Mouse (Mus musculus): ENCODE results near the gene Tom1l2. TPM values are rescaled to one million over a fixed set of nuclear protein-coding genes. Genes with fewer than 3 reads are reported as not detected.

Gene Tom1l2
- polyA plus RNA-seq, 1 experiment from 2014 or later = 10.6 TPM

DNA sequence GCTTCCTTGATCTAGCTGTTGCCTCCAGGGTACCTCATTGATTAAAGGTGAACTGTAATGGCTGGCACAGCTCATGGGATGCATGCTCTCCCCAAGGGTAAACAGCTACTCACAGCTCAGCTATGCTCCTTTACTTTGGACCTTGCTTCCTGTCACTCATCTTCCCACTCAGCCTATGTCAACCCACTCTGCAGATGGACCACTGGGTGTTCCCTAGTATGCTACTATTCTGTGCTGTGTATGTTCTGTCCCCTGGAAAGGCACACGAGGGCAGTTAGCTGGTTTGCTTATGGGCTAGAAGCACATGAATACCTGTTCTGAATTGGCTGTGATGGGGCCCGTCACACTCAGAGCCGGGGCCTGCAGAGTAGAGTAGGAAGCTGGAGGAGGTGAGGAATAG is 92.0 kb downstream of the Tom1l2 start:
- H3K36me3 ChIP-seq (ENCODE audit: control insufficient read depth, insufficient read depth, low read length) = no peaks in the 10 kb centered on the region
- no peak overlapping the region for H3K27ac ChIP-seq (replicated peaks; ENCODE audit: low read depth, low read length)
- WGBS = 89% methylated on average over 3 of the region's 3 CpGs
- no peak overlapping the region for H3K9ac ChIP-seq (ENCODE audit: low read length)
- ATAC-seq (ENCODE audit: insufficient number of reproducible peaks, low FRiP score, low TSS enrichment, low read depth) (no peak), DNase-seq (ENCODE audit: low spot score) (no peak)
- no peaks in the 10 kb centered on the region for H3K9me3 ChIP-seq (ENCODE audit: control insufficient read depth, low read length)
- no peak overlapping the region for H3K4me2 ChIP-seq (ENCODE audit: low read depth, severe bottlenecking)
- H3K27me3 ChIP-seq (ENCODE audit: control insufficient read depth, insufficient read depth, low read length) = no peaks in the 10 kb centered on the region
- H3K4me1 ChIP-seq (ENCODE audit: control insufficient read depth, insufficient read depth, low read length) = peaks cover 4% of the 10 kb centered on the region; the same call in 1 of the 2 replicates
- H3K4me3 ChIP-seq (ENCODE audit: low read depth, low read length) = no peak overlapping the region

DNA sequence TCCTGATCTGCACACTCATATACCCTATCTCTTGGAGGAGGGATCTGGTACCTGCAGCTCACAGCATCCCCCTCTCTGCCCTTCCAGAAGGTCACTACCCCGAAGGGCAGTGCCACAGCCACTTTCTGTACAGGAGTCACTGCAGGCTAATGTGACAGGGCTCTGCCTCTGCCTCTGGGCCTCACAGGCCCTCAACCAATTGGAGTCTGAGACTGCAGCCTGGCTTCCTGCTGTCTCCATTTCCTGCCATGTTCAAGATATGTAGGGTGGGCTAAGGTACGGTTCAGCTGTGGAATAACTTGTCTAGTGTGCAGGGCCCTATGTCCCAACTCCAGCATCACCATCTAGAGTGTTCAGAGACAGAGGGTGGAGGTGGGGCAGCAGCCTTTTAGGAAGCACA is 95.0 kb downstream of the Tom1l2 start:
- WGBS = 63% methylated on average over 2 of the region's 2 CpGs
- H3K36me3 ChIP-seq (ENCODE audit: control insufficient read depth, insufficient read depth, low read length) = no peaks in the 10 kb centered on the region; the same call in 1 of the 2 replicates
- H3K9me3 ChIP-seq (ENCODE audit: control insufficient read depth, low read length) = no peaks in the 10 kb centered on the region

DNA sequence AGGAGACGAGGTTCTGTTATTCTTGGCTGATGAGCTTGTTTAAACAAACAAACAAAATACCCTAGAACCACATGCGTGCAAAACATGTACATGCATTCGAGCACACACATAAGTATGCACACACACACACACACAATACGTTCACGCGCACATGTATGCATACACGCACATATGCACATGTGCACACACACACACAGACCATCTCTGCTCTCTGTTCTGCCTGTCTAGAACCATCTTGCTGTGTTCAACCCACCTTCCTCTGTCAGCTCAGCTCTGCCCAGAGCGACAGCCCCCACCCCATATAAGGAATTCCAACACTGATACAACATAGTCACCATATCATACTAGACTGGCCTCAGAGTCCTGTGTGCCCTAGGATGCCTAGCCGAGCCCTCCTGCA is 96.0 kb downstream of the Tom1l2 start:
- 90% methylated on average over 9 of the region's 9 CpGs for WGBS
- Histone ChIP-seq H3K9me3 (ENCODE audit: control insufficient read depth, low read length) (no peaks in the 10 kb centered on the region), H3K27me3 (ENCODE audit: control insufficient read depth, insufficient read depth, low read length) (no peaks in the 10 kb centered on the region), H3K27ac (replicated peaks; ENCODE audit: low read depth, low read length) (no peak overlapping the region), H3K36me3 (ENCODE audit: control insufficient read depth, insufficient read depth, low read length) (no peaks in the 10 kb centered on the region; the same call in 1 of the 2 replicates), H3K4me1 (ENCODE audit: control insufficient read depth, insufficient read depth, low read length) (peaks cover 7% of the 10 kb centered on the region), H3K4me2 (ENCODE audit: low read depth, severe bottlenecking) (no peak overlapping the region), H3K9ac (ENCODE audit: low read length) (no peak overlapping the region), H3K4me3 (ENCODE audit: low read depth, low read length) (no peak overlapping the region)
- no peak for DNase-seq (ENCODE audit: low spot score)
- no peak for ATAC-seq (ENCODE audit: insufficient number of reproducible peaks, low FRiP score, low TSS enrichment, low read depth)

More for the DNA sequence above, 95.0 kb downstream of the Tom1l2 start:
- no peak for DNase-seq (ENCODE audit: low spot score)
- H3K9ac ChIP-seq (ENCODE audit: low read length) = no peak overlapping the region
- peaks cover 7% of the 10 kb centered on the region for H3K4me1 ChIP-seq (ENCODE audit: control insufficient read depth, insufficient read depth, low read length)
- no peak for ATAC-seq (ENCODE audit: insufficient number of reproducible peaks, low FRiP score, low TSS enrichment, low read depth)
- H3K27ac ChIP-seq (replicated peaks; ENCODE audit: low read depth, low read length) = no peak overlapping the region
- no peaks in the 10 kb centered on the region for H3K27me3 ChIP-seq (ENCODE audit: control insufficient read depth, insufficient read depth, low read length)
- no peak overlapping the region for H3K4me2 ChIP-seq (ENCODE audit: low read depth, severe bottlenecking)
- H3K4me3 ChIP-seq (ENCODE audit: low read depth, low read length) = no peak overlapping the region

DNA sequence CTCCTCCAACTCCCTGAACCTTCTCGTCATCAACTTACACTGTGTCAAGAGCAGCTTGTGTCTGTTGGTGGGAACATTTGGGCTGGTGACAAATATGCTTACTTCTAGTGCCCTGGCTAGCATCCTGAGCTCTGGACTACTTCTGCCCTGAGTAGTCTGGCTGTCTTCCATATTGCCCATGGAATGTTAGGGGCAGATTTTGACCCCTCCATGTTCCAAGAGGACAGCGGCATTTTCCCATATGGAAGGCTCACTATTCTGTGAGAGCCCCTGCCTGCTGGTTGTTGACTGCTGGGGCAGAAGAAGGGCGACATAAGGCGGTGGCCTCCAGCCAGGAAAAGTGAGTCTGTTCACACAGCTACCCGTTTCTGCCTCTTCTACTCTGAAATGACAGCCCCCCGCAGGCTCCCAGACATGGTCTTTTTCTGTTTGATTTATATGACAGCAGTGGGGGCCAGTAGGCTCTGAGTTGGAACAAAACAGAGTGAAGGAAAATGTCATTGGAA is 96.5 kb downstream of the Tom1l2 start:
- H3K4me2 ChIP-seq (ENCODE audit: low read depth, severe bottlenecking) = no peak overlapping the region
- H3K36me3 ChIP-seq (ENCODE audit: control insufficient read depth, insufficient read depth, low read length) = no peaks in the 10 kb centered on the region; the same call in 1 of the 2 replicates
- H3K9me3 ChIP-seq (ENCODE audit: control insufficient read depth, low read length) = no peaks in the 10 kb centered on the region
- H3K9ac ChIP-seq (ENCODE audit: low read length) = no peak overlapping the region
- DNase-seq (ENCODE audit: low spot score) (no peak), ATAC-seq (ENCODE audit: insufficient number of reproducible peaks, low FRiP score, low TSS enrichment, low read depth) (no peak)
- peaks cover 7% of the 10 kb centered on the region for H3K4me1 ChIP-seq (ENCODE audit: control insufficient read depth, insufficient read depth, low read length)
- no peaks in the 10 kb centered on the region for H3K27me3 ChIP-seq (ENCODE audit: control insufficient read depth, insufficient read depth, low read length)
- H3K4me3 ChIP-seq (ENCODE audit: low read depth, low read length) = no peak overlapping the region
- no peak overlapping the region for H3K27ac ChIP-seq (replicated peaks; ENCODE audit: low read depth, low read length)
- WGBS = 72% methylated on average over 6 of the region's 6 CpGs

DNA sequence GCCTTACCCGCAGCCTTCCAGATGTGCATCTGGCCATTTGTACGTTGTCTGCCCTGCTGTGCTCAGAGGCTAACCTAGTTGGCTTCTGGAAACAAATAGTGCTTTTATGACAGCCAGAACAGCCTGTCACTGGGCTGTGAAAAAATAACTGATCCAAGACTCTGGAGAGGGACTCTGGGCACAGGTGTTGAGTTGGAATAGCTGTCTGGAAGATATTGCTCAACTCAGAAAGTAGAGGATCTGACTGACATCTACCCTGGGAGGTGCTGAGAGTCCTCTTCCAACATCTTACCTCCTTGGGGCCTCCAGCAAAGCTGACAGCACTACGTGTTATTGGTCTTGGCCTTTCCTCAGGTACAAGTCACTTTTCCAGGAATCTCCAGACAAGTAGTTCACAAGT is 97.1 kb downstream of the Tom1l2 start:
- peaks cover 7% of the 10 kb centered on the region for H3K4me1 ChIP-seq (ENCODE audit: control insufficient read depth, insufficient read depth, low read length)
- 62% methylated on average over 3 of the region's 3 CpGs for WGBS
- ATAC-seq (ENCODE audit: insufficient number of reproducible peaks, low FRiP score, low TSS enrichment, low read depth) (no peak), DNase-seq (ENCODE audit: low spot score) (no peak)
- no peak overlapping the region for H3K4me3 ChIP-seq (ENCODE audit: low read depth, low read length)
- no peaks in the 10 kb centered on the region for H3K9me3 ChIP-seq (ENCODE audit: control insufficient read depth, low read length)
- H3K27me3 ChIP-seq (ENCODE audit: control insufficient read depth, insufficient read depth, low read length) = no peaks in the 10 kb centered on the region
- H3K27ac ChIP-seq (replicated peaks; ENCODE audit: low read depth, low read length) = 0 out of 2 replicates have a peak overlapping the region, but pooled peaks have one; percentile 18
- no peak overlapping the region for H3K4me2 ChIP-seq (ENCODE audit: low read depth, severe bottlenecking)
- no peaks in the 10 kb centered on the region; the same call in 1 of the 2 replicates for H3K36me3 ChIP-seq (ENCODE audit: control insufficient read depth, insufficient read depth, low read length)
- H3K9ac ChIP-seq (ENCODE audit: low read length) = no peak overlapping the region

DNA sequence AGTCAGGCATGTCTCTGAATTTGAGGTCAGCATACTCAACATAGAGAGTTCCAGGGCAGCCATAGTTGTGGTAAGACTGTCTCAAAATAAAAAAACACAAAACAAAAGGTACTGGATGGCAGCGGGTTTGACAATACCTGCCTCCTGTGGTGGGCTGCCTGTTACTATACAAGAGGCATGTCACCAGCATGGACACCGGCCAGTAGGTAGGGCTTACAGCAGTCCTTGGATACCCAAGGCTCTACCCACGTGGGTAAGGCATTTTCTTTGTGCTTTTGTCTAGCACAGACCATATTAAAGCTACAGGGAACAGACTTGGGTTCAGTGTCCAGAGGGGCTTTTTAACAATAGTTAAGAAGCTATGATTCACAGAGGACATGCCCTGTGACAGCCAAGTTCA is 97.5 kb downstream of the Tom1l2 start:
- peaks cover 7% of the 10 kb centered on the region for H3K4me1 ChIP-seq (ENCODE audit: control insufficient read depth, insufficient read depth, low read length)
- no peak for DNase-seq (ENCODE audit: low spot score)
- no peaks in the 10 kb centered on the region for H3K27me3 ChIP-seq (ENCODE audit: control insufficient read depth, insufficient read depth, low read length)
- no peak for ATAC-seq (ENCODE audit: insufficient number of reproducible peaks, low FRiP score, low TSS enrichment, low read depth)
- no peak overlapping the region for H3K4me3 ChIP-seq (ENCODE audit: low read depth, low read length)
- 83% methylated on average over 3 of the region's 3 CpGs for WGBS
- H3K9me3 ChIP-seq (ENCODE audit: control insufficient read depth, low read length) = no peaks in the 10 kb centered on the region
- no peak overlapping the region for H3K9ac ChIP-seq (ENCODE audit: low read length)
- H3K36me3 ChIP-seq (ENCODE audit: control insufficient read depth, insufficient read depth, low read length) = no peaks in the 10 kb centered on the region; the same call in 1 of the 2 replicates
- H3K27ac ChIP-seq (replicated peaks; ENCODE audit: low read depth, low read length) = 0 out of 2 replicates have a peak overlapping the region, but pooled peaks have one; percentile 18
- H3K4me2 ChIP-seq (ENCODE audit: low read depth, severe bottlenecking) = no peak overlapping the region

DNA sequence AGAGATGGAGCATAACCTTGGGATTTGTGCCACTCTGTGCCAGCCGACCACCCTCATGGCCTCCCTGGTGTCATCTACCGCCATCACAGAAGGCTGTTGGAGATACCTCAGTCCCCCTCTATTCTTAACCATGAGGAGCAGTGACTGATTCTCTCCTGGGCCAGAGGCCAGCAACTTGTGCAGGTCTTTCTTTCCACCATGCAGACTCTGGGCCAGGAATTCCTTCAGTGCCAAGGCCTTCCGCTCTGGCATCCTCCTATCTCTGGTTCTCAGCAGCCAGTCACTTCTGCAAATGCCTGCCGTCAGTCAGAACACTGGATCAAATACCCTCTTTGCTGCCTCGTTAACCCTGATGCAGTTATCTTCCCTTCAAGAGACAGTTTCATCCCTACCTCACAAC is 98.4 kb downstream of the Tom1l2 start:
- H3K4me3 ChIP-seq (ENCODE audit: low read depth, low read length) = no peak overlapping the region
- no peak overlapping the region for H3K9ac ChIP-seq (ENCODE audit: low read length)
- H3K9me3 ChIP-seq (ENCODE audit: control insufficient read depth, low read length) = no peaks in the 10 kb centered on the region
- DNase-seq (ENCODE audit: low spot score) (no peak), ATAC-seq (ENCODE audit: insufficient number of reproducible peaks, low FRiP score, low TSS enrichment, low read depth) (no peak)
- no peaks in the 10 kb centered on the region; the same call in 1 of the 2 replicates for H3K36me3 ChIP-seq (ENCODE audit: control insufficient read depth, insufficient read depth, low read length)
- no peaks in the 10 kb centered on the region for H3K27me3 ChIP-seq (ENCODE audit: control insufficient read depth, insufficient read depth, low read length)
- H3K27ac ChIP-seq (replicated peaks; ENCODE audit: low read depth, low read length) = no peak overlapping the region
- H3K4me1 ChIP-seq (ENCODE audit: control insufficient read depth, insufficient read depth, low read length) = peaks cover 7% of the 10 kb centered on the region
- no peak overlapping the region for H3K4me2 ChIP-seq (ENCODE audit: low read depth, severe bottlenecking)
- 90% methylated on average over 5 of the region's 5 CpGs for WGBS

DNA sequence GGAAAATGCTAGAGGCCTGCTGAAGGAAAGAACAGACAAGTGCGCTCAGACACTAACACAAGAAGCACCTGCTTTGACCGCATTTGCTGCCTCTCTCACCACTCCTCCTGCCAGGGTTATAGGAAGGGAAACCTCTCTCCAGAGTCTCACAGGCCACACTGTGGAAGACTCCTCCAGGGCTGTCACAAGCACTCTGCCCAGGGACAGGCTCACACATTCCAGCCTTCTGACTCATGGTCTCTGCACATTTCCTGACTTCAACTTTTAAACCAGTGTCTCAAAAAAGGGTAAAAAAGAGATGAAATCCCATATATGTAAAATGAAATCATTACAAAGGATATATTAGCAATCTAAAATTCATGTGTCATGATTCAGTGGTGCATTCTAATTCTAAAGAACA is 99.2 kb downstream of the Tom1l2 start:
- Histone ChIP-seq H3K27me3 (ENCODE audit: control insufficient read depth, insufficient read depth, low read length) (no peaks in the 10 kb centered on the region), H3K4me3 (ENCODE audit: low read depth, low read length) (no peak overlapping the region), H3K4me1 (ENCODE audit: control insufficient read depth, insufficient read depth, low read length) (peaks cover 7% of the 10 kb centered on the region), H3K36me3 (ENCODE audit: control insufficient read depth, insufficient read depth, low read length) (no peaks in the 10 kb centered on the region; the same call in 1 of the 2 replicates), H3K9ac (ENCODE audit: low read length) (no peak overlapping the region), H3K4me2 (ENCODE audit: low read depth, severe bottlenecking) (no peak overlapping the region), H3K27ac (replicated peaks; ENCODE audit: low read depth, low read length) (no peak overlapping the region), H3K9me3 (ENCODE audit: control insufficient read depth, low read length) (no peaks in the 10 kb centered on the region)
- DNase-seq (ENCODE audit: low spot score) (no peak), ATAC-seq (ENCODE audit: insufficient number of reproducible peaks, low FRiP score, low TSS enrichment, low read depth) (no peak)
- 89% methylated on average over 2 of the region's 2 CpGs for WGBS

Measured in limb, embryonic 11.5 days (tissue).